Mouse (Mus musculus) mouse trophoblast stem cell (cell line): Measurements from ENCODE around the gene Samd14.
"Not testable (repeated sequence)": the region's sequence is repeated elsewhere in the genome, so short reads cannot be mapped to it uniquely, and the experiment has no call there.

Source experiments
- in situ Hi-C, 2 experiments: fragments of 300-500 bp; cut with MseI, MboI; formaldehyde crosslinking; loops; 2 replicates in 1 of 2; 3 replicates in 1 of 2; pipeline ENCODE4 v1.15.1; 2025

The Samd14 gene

DNA sequence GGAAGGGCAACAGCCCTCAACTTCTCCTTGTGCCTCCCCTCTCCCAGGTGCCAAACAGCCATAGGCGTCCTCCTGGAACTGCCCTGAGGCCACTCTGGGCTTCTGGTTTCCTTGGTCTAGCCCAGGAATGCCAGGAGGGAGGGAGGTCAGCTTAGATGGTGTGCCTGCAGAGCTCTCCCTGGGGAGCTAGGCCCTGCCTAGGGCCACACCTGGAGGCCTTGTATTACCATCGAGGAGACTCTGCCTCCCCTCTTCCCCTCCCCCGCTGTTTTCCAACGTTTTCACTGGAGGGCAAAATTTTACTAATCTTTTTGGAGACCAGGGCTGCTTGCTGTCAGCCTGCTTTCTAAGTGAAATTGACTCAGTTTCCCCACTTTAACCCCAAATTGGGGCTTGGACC lies 3.6 kb upstream of the Samd14 start:
- in situ Hi-C loops, result no loop called here

- in situ Hi-C loops, result no loop called here
Measured at GRCm38 (mm10) chr11:95006525-95007219, 3.0 kb upstream of the Samd14 start.

- in situ Hi-C loops, result no loop called here
Measured at GRCm38 (mm10) chr11:95007418-95007817, 2.3 kb upstream of the Samd14 start.

DNA sequence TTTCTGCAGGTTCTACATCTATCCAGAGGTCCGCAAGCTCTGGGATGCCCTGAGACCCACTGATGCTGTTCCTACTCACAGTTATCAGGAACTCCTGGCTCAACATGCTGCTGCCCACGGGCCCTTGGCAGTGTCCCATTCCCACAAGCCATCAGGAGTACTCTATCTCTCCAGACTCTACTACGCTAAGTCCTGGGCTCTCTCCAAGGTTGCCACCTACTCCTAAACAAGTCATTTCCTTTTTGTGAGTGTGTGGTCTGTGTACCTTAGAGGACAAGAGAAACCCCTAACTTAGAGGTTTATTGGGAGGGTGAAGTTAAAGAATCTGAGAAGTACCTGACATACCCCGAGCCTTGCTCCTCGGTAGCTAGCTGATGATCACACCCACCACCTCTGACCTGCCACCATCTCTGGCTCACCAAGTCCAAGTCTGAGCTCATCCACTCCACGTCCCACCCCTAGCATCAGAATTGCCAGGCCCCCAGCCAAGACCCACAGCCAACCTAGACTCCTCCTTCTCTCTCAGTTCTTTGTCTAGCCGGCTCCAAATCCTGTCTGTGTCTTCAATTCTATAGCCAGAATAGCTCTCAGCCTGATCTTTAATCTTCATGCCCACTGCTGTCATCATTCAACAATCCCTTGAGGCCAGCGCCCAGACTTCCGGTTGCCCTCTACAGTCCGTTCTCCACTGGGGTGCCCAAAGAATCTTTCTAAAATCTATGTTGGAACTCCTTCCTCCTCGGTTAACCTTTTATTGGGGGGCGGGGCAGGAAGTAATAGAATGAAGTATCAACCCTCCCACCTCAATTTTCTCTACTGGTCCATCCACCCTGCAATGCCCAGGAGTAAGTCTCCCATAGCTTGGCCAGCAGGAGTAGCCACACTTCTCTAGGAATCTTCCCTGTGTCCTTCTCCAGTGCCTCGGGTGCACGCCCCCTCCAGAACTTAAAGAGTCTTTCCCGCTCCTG lies 734 bp upstream of the Samd14 start:
- in situ Hi-C loops, result no loop called here

- in situ Hi-C loops, result no loop called here
Measured at GRCm38 (mm10) chr11:95010141-95010739, 561 bp downstream of the Samd14 start.

DNA sequence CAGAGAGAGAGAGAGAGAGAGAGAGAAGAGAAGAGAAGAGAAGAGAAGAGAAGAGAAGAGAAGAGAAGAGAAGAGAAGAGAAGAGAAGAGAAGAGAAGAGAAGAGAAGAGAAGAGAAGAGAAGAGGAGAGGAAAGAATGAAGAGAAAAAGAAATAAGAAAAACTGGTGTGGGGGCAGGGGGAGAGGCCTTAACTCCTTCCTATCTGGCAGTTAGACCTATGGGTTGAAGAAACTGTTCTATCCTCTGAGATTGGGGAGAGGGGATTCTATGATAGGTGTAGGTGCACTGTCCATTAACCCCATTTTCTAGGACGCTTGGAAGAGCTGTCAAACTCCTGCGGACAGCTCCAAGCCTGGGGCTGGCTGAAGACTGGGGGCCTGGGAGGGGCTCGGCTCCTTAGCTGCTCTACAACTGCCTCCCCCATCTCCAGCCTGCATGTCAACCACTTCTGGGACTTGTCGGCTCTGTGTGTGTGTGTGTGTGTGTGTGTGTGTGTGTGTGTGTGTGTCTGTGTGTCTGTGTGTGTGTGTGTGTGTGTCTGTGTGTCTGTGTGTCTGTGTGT lies 1.2 kb downstream of the Samd14 start:
- in situ Hi-C loops, result not testable (repeated sequence)

DNA sequence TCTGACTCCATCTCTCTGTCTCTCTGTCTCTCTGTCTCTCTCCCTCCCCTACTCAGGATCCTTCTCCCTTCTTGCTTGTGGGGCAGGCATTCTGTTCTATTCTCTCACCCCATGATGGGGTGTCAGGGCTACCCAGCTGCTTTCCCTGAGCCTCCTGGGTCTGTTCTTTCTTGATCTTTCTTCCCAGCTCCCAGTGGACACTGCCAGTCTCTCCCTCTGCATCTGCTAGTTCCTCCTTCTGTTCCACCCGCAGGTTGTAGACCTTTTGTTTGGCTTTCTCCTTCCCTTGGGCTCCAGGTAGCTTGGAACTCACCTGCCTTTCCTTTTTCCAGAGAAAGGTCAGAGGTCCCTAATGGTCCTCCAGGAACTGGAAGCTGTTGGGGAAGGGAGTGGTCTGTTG lies 1.7 kb downstream of the Samd14 start:
- in situ Hi-C loops, result no loop called here

- in situ Hi-C loops, result no loop called here
Measured at GRCm38 (mm10) chr11:95012075-95012474, 2.4 kb downstream of the Samd14 start.

DNA sequence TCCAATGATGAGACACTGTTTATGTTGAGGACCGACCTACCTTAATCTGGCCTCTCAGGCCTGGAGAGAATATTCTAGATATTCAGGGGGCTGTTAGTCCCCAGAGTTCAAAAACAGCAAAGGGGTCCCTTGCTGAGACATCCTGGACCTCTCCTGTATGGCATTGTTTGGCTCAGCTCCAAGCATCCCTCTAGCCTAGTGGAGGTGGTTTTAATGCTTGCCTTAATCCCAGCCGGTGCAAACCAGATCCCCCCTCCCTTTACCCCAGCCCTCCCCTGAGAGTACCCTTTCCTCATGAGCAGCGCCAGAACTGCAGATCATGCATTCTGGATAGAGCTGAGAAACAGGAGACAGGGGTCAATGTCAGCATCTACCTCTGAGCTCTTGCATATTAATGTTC lies 2.8 kb downstream of the Samd14 start:
- in situ Hi-C loops, result no loop called here

- in situ Hi-C loops, result no loop called here
Measured at GRCm38 (mm10) chr11:95015484-95015883, 5.8 kb downstream of the Samd14 start.

DNA sequence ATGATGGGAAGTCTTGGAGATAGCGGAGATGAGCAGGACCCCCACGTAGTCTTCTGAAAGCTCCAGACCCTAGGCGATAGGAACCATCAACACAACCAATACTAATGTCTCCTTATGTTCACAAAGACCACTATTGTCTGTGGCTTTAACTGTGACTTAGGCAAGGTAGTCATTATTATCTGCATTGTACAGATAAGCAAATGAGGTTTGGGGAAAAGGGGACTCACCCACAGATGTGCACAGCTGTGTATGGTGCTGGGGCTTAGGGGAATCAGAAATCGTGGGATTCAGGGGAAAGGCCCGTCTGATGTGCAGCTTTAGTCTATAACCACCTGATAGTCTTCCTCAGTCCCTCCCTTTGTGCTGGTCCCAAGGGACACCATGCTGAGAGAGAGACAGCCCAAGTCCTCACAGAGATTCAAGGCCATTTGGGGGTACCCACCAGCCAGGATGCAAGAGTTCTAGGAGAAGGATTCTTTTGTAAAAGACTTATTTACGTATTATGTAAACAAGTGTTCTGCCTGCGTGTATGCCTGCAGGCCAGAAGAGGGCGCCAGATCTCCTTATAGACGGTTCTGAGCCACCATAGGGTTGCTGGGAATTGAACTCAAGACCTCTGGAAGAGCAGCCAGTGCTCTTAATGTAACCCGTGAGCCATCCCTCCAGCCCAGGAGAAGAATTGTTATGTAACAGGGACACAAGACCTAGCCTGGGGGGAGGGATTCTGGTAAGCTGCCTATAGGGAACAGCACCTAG lies 12.7 kb downstream of the Samd14 start:
- in situ Hi-C loops, result no loop called here

DNA sequence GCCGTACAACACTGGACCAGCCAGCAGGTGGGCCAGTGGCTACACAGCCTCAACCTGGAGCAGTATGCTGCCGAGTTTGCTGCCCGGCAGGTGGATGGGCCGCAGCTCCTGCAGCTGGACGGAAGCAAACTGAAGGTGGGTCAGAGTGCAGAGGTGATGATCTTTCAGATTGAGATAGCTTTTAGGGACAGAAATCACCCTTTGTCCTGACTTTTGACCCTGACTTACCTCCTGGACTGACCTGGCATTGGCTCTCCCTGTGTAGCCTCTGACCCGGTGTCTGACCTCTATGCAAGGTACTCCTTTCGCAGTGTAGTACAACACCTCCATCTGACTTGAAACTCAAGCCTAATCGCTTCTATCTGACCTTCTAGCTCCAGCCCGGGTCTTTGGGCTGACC lies 13.8 kb downstream of the Samd14 start:
- in situ Hi-C loops, result no loop called here

DNA sequence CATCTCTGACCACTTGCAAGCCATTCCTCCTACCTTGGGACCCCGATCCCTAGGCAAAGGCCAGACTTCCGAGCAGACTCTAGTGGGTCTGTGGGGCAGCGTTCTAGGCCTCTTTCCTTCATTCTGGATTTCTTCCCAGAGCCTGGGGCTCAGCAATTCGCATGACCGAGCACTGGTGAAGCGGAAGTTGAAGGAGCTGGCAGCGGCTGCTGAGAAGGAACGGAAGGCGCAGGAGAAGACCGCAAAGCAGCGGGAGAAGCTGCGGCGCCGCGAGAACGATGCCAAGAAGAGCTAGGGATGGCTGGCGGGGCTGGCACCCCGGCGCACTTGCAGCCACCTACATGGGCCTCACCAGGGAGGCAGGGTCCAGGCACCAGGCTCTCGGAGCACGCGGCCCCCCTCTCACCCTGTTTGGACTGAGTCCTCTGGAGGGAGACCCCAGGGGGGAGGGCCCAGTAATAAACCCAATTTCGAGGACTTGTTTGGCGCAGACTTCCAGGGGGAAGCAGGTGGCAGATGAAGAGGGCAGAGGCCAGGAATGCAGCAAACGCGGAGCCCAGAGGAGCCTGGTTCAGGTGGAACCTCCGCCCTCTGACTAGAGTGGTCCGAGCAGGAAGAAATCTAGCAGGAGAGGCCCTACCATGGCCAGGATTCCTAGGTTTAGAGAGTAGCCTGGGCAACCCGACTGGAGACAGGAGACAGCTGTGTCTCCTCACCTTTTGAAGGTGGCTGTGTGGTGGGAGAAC lies 14.9 kb downstream of the Samd14 start:
- in situ Hi-C loops, result no loop called here

- in situ Hi-C loops, result no loop called here
Measured at GRCm38 (mm10) chr11:95025227-95026012, 15.7 kb downstream of the Samd14 start.

- in situ Hi-C loops, result no loop called here
Measured at GRCm38 (mm10) chr11:95026090-95026542, 16.4 kb downstream of the Samd14 start.

GRCm38 (mm10) chr11:95026849-95027248 lies 17.2 kb downstream of the Samd14 start:
- in situ Hi-C loops, result no loop called here

GRCm38 (mm10) chr11:95027850-95028470 lies 18.3 kb downstream of the Samd14 start:
- in situ Hi-C loops, result no loop called here

GRCm38 (mm10) chr11:95032945-95033344 lies 23.3 kb downstream of the Samd14 start:
- in situ Hi-C loops, result no loop called here

GRCm38 (mm10) chr11:95033617-95034016 lies 23.9 kb downstream of the Samd14 start:
- in situ Hi-C loops, result no loop called here
